Mouse (Mus musculus) forebrain, embryonic 16.5 days (tissue): ENCODE data around the gene Dst. TPM values are rescaled to one million over a fixed set of nuclear protein-coding genes. Genes with fewer than 3 reads are reported as not detected.

Experiments
- ATAC-seq: fragments of 200-750 bp; cut with Nextera tagmentation; 2 replicates; pipeline ENCODE4 v1.8.0; 2017; ENCODE audit warnings: mild to moderate bottlenecking, moderate library complexity
- H3K27ac ChIP-seq: fragments of 300-500 bp; sonication (generic); 2 replicates; pipeline ENCODE4 v1.5.1; 2014; ENCODE audit warnings: low read length, control low read depth
- H3K27me3 ChIP-seq: fragments of 300-500 bp; sonication (generic); replicated peaks from 2 replicates; pipeline ENCODE4 v1.6.1; 2014; ENCODE audit warnings: low read length; ENCODE audit not compliant: control insufficient read depth, insufficient read depth
- H3K36me3 ChIP-seq: fragments of 300-500 bp; sonication (generic); 2 replicates; pipeline ENCODE4 v1.6.1; 2014; ENCODE audit not compliant: control insufficient read depth, insufficient read depth
- H3K4me1 ChIP-seq: fragments of 300-500 bp; sonication (generic); replicated peaks from 2 replicates; pipeline ENCODE4 v1.6.1; 2014; ENCODE audit warnings: low read length; ENCODE audit not compliant: control insufficient read depth, insufficient read depth
- H3K4me2 ChIP-seq: fragments of 300-500 bp; sonication (generic); 2 replicates; pipeline ENCODE4 v1.6.1; 2014; ENCODE audit warnings: mild to moderate bottlenecking, low read length, control low read depth
- H3K4me3 ChIP-seq: fragments of 300-500 bp; sonication (generic); replicated peaks from 2 replicates; pipeline ENCODE4 v1.5.1; 2014; ENCODE audit warnings: mild to moderate bottlenecking, low read length, control low read depth
- H3K9ac ChIP-seq: fragments of 300-500 bp; sonication (generic); replicated peaks from 2 replicates; pipeline ENCODE4 v1.6.1; 2014; ENCODE audit warnings: low read depth, low read length, control low read depth
- H3K9me3 ChIP-seq: fragments of 300-500 bp; sonication (generic); 2 replicates; pipeline ENCODE4 v1.6.1; 2016; ENCODE audit warnings: low read length; ENCODE audit not compliant: control insufficient read depth
- whole genome bisulfite sequencing: fragments of 180-500 bp; shearing (Covaris S2); extraction: QIAGEN DNeasy Blood & Tissue Kit; methylation state at CpG from one replicate; pipeline ENCODE4 v1.1.7; 2014; 5-methylcytosine and 5-hydroxymethylcytosine counted together
- polyA plus RNA-seq: library from polyadenylated mRNA; unstranded; fragments of >200 nt; fragmentation: Nextera tagmentation; extraction: Ambion mirVana; gene quantifications from 2 replicates; pipeline ENCODE4 v1.2.1, GENCODE M21; 2015

The Dst gene
- polyA plus RNA-seq, 1 experiment from 2014 or later = 41.2 TPM

DNA sequence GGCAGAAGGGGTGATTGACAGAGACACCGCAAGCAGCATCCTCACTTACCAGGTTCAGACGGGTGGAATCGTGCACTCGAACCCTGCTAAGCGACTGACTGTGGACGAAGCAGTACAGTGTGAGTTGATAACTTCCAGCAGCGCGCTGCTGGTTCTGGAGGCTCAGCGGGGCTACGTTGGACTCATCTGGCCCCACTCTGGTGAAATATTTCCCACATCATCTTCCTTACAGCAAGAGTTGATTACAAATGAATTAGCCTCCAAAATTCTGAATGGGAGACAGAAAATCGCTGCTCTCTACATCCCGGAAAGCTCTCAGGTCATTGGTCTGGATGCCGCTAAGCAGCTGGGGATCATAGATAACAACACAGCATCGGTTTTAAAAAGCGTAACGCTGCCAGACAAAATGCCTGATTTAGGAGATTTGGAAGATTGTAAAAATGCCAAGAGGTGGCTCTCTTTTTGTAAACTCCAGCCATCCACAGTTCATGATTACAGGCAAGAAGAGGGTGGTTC lies 280.8 kb downstream of the Dst start:
- H3K27me3 ChIP-seq = no peaks in the 10 kb centered on the region
- H3K4me2 ChIP-seq = no peak overlapping the region
- ATAC-seq = no peak
- H3K9ac ChIP-seq = no peak overlapping the region
- no peaks in the 10 kb centered on the region for H3K9me3 ChIP-seq
- no peak overlapping the region for H3K27ac ChIP-seq
- no peak overlapping the region for H3K4me3 ChIP-seq
- peaks cover 12% of the 10 kb centered on the region; the same call in 1 of the 2 replicates for H3K36me3 ChIP-seq
- WGBS = 92% methylated on average over 16 of the region's 16 CpGs
- no peaks in the 10 kb centered on the region for H3K4me1 ChIP-seq

DNA sequence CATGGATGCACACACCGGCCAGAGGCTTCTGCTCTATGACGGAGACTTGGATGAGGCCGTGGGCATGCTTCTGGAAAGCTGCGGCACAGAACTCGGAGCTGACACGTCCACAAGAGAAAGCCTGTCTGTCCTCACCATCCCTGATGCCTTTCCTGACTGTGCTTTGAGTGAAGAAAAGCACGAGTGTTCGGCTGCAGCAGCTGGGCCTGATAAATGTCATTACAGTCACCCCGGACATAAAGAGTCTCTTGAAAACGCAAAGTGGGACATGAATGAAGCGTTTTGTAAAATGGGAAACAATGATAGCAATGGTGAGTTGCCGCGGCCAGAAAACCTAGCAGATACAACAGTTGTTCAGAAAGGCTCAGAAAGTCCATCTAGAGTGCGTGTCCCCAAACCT lies 281.3 kb downstream of the Dst start:
- no peaks in the 10 kb centered on the region for H3K27me3 ChIP-seq
- ATAC-seq = no peak
- no peak overlapping the region for H3K4me3 ChIP-seq
- H3K9ac ChIP-seq = no peak overlapping the region
- H3K4me2 ChIP-seq = no peak overlapping the region
- H3K9me3 ChIP-seq = no peaks in the 10 kb centered on the region
- peaks cover 14% of the 10 kb centered on the region for H3K36me3 ChIP-seq
- no peaks in the 10 kb centered on the region for H3K4me1 ChIP-seq
- 81% methylated on average over 14 of the region's 14 CpGs for WGBS
- H3K27ac ChIP-seq = no peak overlapping the region

GRCm38 (mm10) chr1:34189970-34190369 lies 281.9 kb downstream of the Dst start:
- Histone ChIP-seq H3K4me3 (no peak overlapping the region), H3K9me3 (no peaks in the 10 kb centered on the region), H3K27me3 (no peaks in the 10 kb centered on the region), H3K27ac (no peak overlapping the region), H3K4me2 (no peak overlapping the region), H3K9ac (no peak overlapping the region), H3K4me1 (no peaks in the 10 kb centered on the region), H3K36me3 (peaks cover 16% of the 10 kb centered on the region)
- WGBS = 72% methylated on average over 7 of the region's 7 CpGs
- ATAC-seq = no peak

DNA sequence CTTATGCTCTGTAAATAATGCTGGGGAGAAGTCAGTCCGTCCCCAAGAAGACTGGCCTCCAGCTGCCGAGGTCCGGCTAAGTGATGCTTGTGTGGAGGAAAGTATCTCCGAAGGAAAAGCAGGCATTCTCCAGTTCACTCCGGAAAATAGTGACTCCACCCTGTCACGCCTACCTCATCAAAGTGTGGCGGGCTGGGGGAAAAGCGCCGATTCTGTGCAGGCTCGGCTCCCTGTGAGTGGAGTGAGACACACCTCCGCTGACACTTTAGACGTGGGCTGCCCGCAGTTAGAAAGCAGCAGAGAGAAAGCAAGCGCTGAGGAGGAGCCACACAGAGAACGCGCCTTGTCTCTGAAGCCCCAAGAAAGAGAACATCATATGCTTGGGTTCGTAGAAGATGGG lies 284.1 kb downstream of the Dst start:
- Histone ChIP-seq H3K27ac (no peak overlapping the region), H3K9me3 (no peaks in the 10 kb centered on the region), H3K4me2 (no peak overlapping the region), H3K4me1 (no peaks in the 10 kb centered on the region), H3K36me3 (peaks cover 17% of the 10 kb centered on the region), H3K9ac (no peak overlapping the region), H3K27me3 (no peaks in the 10 kb centered on the region), H3K4me3 (no peak overlapping the region)
- no peak for ATAC-seq
- WGBS = 93% methylated on average over 17 of the region's 17 CpGs

GRCm38 (mm10) chr1:34200791-34201190 lies 292.8 kb downstream of the Dst start:
- Histone ChIP-seq H3K27ac (no peak overlapping the region), H3K36me3 (peaks cover 25% of the 10 kb centered on the region), H3K9me3 (no peaks in the 10 kb centered on the region), H3K27me3 (no peaks in the 10 kb centered on the region), H3K4me3 (no peak overlapping the region), H3K4me1 (no peaks in the 10 kb centered on the region), H3K9ac (no peak overlapping the region), H3K4me2 (no peak overlapping the region)
- WGBS = 91% methylated on average over 18 of the region's 18 CpGs
- ATAC-seq = no peak

DNA sequence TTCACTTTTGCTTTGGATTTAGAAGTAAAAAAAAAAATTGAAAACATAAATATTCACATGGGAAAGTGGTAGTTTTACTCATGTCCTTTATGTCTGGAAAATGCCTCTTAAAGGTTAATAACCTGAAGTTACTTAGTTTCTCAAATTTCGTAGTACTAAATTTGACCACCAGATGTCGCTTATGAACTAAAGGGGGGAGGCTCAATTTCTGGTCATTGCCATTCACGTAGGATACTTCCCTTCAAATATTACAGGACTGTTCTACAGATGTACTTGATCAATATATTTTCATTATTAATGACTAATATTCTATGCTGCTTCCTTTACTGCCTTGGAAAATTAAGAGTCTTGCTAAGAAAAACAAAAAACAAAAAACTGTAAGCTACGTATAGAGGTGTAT lies 293.5 kb downstream of the Dst start:
- ATAC-seq = no peak
- WGBS = 42% methylated on average over 4 of the region's 4 CpGs
- peaks cover 20% of the 10 kb centered on the region for H3K36me3 ChIP-seq

DNA sequence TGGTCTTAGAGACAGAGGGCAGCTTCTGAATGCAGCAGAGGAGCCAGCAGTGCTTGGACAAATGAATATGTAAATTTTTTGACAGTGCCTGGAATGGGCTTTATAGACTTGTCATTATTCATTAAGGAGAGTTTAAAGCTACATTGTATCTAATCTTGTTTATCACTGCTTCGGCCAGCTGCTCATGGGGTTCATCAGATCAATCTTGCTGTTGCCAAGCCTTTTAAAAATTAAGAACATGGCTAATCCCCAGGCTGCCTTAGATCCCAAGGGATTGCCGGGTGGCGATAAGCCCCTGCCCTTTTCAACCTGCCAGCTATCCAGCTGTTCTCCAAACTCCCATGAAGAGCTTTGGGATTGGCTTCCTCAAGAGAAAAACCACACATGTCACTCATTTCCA lies 303.7 kb downstream of the Dst start:
- Histone ChIP-seq H3K27me3 (no peaks in the 10 kb centered on the region), H3K4me2 (no peak overlapping the region), H3K9me3 (no peaks in the 10 kb centered on the region), H3K9ac (no peak overlapping the region), H3K4me1 (no peaks in the 10 kb centered on the region), H3K4me3 (no peak overlapping the region), H3K27ac (no peak overlapping the region), H3K36me3 (peaks cover 28% of the 10 kb centered on the region)
- ATAC-seq = no peak
- WGBS = 61% methylated on average over 3 of the region's 3 CpGs

More for the DNA sequence above, 293.5 kb downstream of the Dst start:
- Histone ChIP-seq H3K27ac (no peak overlapping the region), H3K9me3 (no peaks in the 10 kb centered on the region), H3K9ac (no peak overlapping the region), H3K27me3 (no peaks in the 10 kb centered on the region), H3K4me3 (no peak overlapping the region), H3K4me2 (no peak overlapping the region), H3K4me1 (no peaks in the 10 kb centered on the region)

DNA sequence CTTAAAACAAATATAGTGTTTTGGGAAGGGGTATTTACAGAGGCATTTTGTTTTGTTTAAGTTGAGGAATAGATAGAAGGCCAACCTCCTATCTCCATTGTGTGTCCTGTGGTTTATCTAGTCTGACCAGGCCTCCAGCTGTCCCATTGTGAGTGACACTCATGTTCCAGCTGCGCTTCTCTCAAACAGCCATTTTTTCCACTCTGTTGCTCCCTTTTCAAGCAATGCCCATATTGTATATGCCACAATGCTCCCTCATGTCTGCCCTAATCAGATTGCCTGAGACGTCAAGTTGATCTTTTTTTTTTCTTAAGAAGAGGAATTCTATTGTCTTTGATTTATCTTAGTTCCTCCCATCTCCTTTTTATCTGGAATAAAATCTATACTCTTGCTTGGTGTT lies 308.4 kb downstream of the Dst start:
- Histone ChIP-seq H3K27me3 (no peaks in the 10 kb centered on the region), H3K9ac (no peak overlapping the region), H3K36me3 (peaks cover 27% of the 10 kb centered on the region), H3K4me1 (no peaks in the 10 kb centered on the region), H3K4me2 (no peak overlapping the region), H3K27ac (no peak overlapping the region), H3K9me3 (no peaks in the 10 kb centered on the region), H3K4me3 (no peak overlapping the region)
- 19% methylated on average over 2 of the region's 2 CpGs for WGBS
- ATAC-seq = no peak

DNA sequence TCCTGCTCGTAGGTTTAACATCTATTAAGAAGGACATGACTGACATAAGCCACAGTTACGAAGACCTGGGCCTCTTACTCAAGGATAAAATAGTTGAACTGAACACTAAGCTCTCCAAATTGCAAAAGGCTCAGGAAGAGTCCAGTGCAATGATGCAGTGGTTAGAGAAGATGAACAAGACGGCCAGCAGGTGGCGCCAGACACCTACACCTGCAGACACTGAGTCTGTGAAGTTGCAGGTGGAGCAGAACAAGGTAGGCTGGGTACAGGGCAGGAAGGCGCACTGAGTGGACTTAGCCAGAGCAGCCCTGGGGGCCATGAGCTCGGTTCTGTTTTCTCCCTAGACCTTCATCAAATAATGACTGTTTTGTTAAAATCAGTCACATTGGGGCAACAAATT lies 310.3 kb downstream of the Dst start:
- Histone ChIP-seq H3K9ac (no peak overlapping the region), H3K9me3 (no peaks in the 10 kb centered on the region), H3K4me3 (no peak overlapping the region), H3K27me3 (no peaks in the 10 kb centered on the region), H3K36me3 (peaks cover 21% of the 10 kb centered on the region), H3K4me2 (no peak overlapping the region), H3K27ac (no peak overlapping the region), H3K4me1 (no peaks in the 10 kb centered on the region)
- 29% methylated on average over 6 of the region's 6 CpGs for WGBS
- peak; percentile 88 for ATAC-seq

DNA sequence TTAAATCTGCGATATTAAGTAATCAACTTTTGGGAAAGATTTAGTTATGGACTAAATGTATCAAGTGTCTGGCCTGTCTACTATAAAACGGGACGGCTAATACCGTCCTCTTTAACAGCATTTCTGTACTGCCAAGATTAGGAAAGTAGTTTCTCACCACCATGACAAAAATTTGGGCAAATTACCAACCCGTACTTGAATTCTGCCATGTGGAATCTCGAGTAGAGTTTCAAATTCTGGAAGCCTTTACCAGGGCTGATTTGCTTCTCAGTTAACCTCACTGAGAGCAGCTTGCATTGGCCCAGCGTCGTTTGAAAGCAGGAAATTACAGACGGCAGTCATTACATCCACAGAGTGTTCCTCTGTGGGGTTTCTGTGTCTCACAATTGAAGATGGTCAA lies 310.8 kb downstream of the Dst start:
- H3K27me3 ChIP-seq = no peaks in the 10 kb centered on the region
- H3K27ac ChIP-seq = no peak overlapping the region
- no peak overlapping the region for H3K9ac ChIP-seq
- no peaks in the 10 kb centered on the region for H3K9me3 ChIP-seq
- no peak for ATAC-seq
- no peaks in the 10 kb centered on the region for H3K4me1 ChIP-seq
- peaks cover 16% of the 10 kb centered on the region for H3K36me3 ChIP-seq
- no peak overlapping the region for H3K4me3 ChIP-seq
- no peak overlapping the region for H3K4me2 ChIP-seq
- 80% methylated on average over 9 of the region's 9 CpGs for WGBS
